Mouse (Mus musculus): Measurements from ENCODE around the gene Gm21188. TPM values are rescaled to one million over a fixed set of nuclear protein-coding genes. Genes with fewer than 3 reads are reported as not detected.
A peak's percentile ranks its signal among the peaks of the same experiment; 100 is the strongest.
"Not testable (repeated sequence)": the region's sequence is repeated elsewhere in the genome, so short reads cannot be mapped to it uniquely, and the experiment has no call there.

Gene Gm21188
- polyA plus RNA-seq, 1 experiment from 2014 or later, result not detected

- not testable (repeated sequence) for ATAC-seq (ENCODE audit: low FRiP score); H3K9me3 ChIP-seq (ENCODE audit: control insufficient read depth, low read length); H3K36me3 ChIP-seq (replicated peaks; ENCODE audit: control insufficient read depth, insufficient read depth); H3K4me3 ChIP-seq (replicated peaks; ENCODE audit: low read length); H3K4me2 ChIP-seq (replicated peaks); H3K27ac ChIP-seq; H3K4me1 ChIP-seq (replicated peaks; ENCODE audit: control insufficient read depth, insufficient read depth, low read length); H3K9ac ChIP-seq
- peaks cover 18% of the 10 kb centered on the region for H3K27me3 ChIP-seq (ENCODE audit: control insufficient read depth, insufficient read depth, low read length)
- 4% methylated on average over 16 of the region's 19 CpGs for WGBS
- peak; percentile 22 for DNase-seq (ENCODE audit: low spot score)
Measured at GRCm38 (mm10) chr13:120033516-120034190, 18.3 kb downstream of the Gm21188 start.

DNA sequence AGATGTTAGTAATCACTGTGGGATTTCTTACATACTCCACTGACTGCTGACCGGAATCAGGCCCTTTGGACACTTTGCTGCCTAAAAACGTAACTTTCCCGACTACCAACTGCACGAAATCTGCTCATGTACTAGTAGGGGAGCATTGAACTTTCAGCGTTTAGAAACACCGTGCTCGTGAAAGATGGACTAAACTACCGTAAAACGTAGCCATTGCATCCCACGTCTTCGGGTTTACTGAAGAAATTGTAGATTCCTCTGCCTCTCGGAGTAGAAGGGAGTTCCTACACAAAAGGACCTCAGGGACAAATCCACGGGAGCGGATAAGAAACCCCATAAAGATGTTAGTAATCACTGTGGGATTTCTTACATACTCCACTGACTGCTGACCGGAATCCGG, 20.3 kb downstream of the Gm21188 start:
- H3K9ac ChIP-seq; H3K27me3 ChIP-seq (ENCODE audit: control insufficient read depth, insufficient read depth, low read length); ATAC-seq (ENCODE audit: low FRiP score); H3K36me3 ChIP-seq (replicated peaks; ENCODE audit: control insufficient read depth, insufficient read depth); H3K4me2 ChIP-seq (replicated peaks); H3K27ac ChIP-seq; H3K4me1 ChIP-seq (replicated peaks; ENCODE audit: control insufficient read depth, insufficient read depth, low read length); DNase-seq (ENCODE audit: low spot score); H3K4me3 ChIP-seq (replicated peaks; ENCODE audit: low read length); H3K9me3 ChIP-seq (ENCODE audit: control insufficient read depth, low read length): not testable (repeated sequence)
- 1% methylated on average over 11 of the region's 16 CpGs for WGBS

DNA sequence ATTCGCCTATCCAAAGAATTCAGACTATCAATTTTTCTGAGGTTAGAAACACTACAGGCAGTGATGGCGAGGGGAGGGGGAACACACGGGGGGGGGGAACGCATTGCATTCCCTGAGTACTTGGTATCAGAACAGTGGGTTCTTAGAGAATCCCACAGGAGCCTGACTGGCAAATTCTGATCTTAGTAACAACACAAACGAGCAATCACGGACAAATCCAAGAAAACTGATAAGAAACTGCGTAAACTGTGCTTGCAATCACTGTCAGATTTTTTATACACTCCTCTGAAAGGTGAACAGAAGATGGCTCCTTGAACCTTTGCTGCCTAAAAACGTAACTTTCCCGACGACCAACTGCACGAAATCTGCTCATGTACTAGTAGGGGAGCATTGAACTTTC, 24.6 kb downstream of the Gm21188 start:
- not testable (repeated sequence) for H3K9me3 ChIP-seq (ENCODE audit: control insufficient read depth, low read length); H3K4me1 ChIP-seq (replicated peaks; ENCODE audit: control insufficient read depth, insufficient read depth, low read length); H3K36me3 ChIP-seq (replicated peaks; ENCODE audit: control insufficient read depth, insufficient read depth); H3K27ac ChIP-seq; H3K4me3 ChIP-seq (replicated peaks; ENCODE audit: low read length); H3K9ac ChIP-seq; ATAC-seq (ENCODE audit: low FRiP score); H3K4me2 ChIP-seq (replicated peaks)
- DNase-seq (ENCODE audit: low spot score), result peak; percentile 23
- WGBS, result under 1% methylated on average over 11 of the region's 11 CpGs
- peaks cover 22% of the 10 kb centered on the region for H3K27me3 ChIP-seq (ENCODE audit: control insufficient read depth, insufficient read depth, low read length)

- H3K27ac ChIP-seq; ATAC-seq (ENCODE audit: low FRiP score); H3K36me3 ChIP-seq (replicated peaks; ENCODE audit: control insufficient read depth, insufficient read depth); H3K4me2 ChIP-seq (replicated peaks); H3K4me1 ChIP-seq (replicated peaks; ENCODE audit: control insufficient read depth, insufficient read depth, low read length); H3K4me3 ChIP-seq (replicated peaks; ENCODE audit: low read length); DNase-seq (ENCODE audit: low spot score); H3K9me3 ChIP-seq (ENCODE audit: control insufficient read depth, low read length); H3K9ac ChIP-seq: not testable (repeated sequence)
- no CpG with 5 or more reads among the region's 17 CpGs for WGBS
- H3K27me3 ChIP-seq (ENCODE audit: control insufficient read depth, insufficient read depth, low read length), result peaks cover 22% of the 10 kb centered on the region
Measured at GRCm38 (mm10) chr13:120026911-120027310, 25.1 kb downstream of the Gm21188 start, which contains the start of gene Gm36079. Gene Gm36079 (minus strand): TSS chr13:120027011.

GRCm38 (mm10) chr13:120026373-120026772, 25.6 kb downstream of the Gm21188 start:
- not testable (repeated sequence) for H3K9ac ChIP-seq; H3K4me3 ChIP-seq (replicated peaks; ENCODE audit: low read length); DNase-seq (ENCODE audit: low spot score); H3K4me1 ChIP-seq (replicated peaks; ENCODE audit: control insufficient read depth, insufficient read depth, low read length); H3K9me3 ChIP-seq (ENCODE audit: control insufficient read depth, low read length); H3K36me3 ChIP-seq (replicated peaks; ENCODE audit: control insufficient read depth, insufficient read depth); H3K27ac ChIP-seq; H3K4me2 ChIP-seq (replicated peaks)
- ATAC-seq (ENCODE audit: low FRiP score), result peak; percentile 48; the same call in 1 of the 2 replicates
- H3K27me3 ChIP-seq (ENCODE audit: control insufficient read depth, insufficient read depth, low read length), result peaks cover 22% of the 10 kb centered on the region
- WGBS, result 0% methylated on average over 3 of the region's 13 CpGs

DNA sequence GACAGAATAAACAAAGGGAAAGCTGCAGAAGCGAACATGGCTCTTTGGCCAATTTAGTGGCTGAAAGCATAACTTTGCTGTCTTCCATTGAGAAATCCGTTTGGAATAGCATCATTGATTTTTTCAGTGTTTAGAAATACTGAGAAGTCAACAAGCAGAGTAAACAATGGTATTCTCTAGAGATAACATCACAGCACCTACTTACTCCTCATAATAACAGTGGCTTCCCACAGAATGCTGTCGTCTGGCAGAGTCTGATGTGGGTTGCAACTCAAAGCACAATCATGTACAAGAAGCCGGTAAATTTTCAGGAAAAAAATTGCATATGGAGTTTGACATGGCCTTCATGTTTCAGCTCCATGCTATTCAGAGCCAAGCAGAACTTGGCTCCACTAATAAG, 26.4 kb downstream of the Gm21188 start:
- peak; percentile 21 for DNase-seq (ENCODE audit: low spot score)
- H3K9me3 ChIP-seq (ENCODE audit: control insufficient read depth, low read length); H3K9ac ChIP-seq; H3K4me2 ChIP-seq (replicated peaks); H3K4me3 ChIP-seq (replicated peaks; ENCODE audit: low read length); ATAC-seq (ENCODE audit: low FRiP score); H3K4me1 ChIP-seq (replicated peaks; ENCODE audit: control insufficient read depth, insufficient read depth, low read length); H3K36me3 ChIP-seq (replicated peaks; ENCODE audit: control insufficient read depth, insufficient read depth); H3K27ac ChIP-seq: not testable (repeated sequence)
- peaks cover 24% of the 10 kb centered on the region for H3K27me3 ChIP-seq (ENCODE audit: control insufficient read depth, insufficient read depth, low read length)
- 12% methylated on average over 4 of the region's 4 CpGs for WGBS

- H3K4me2 ChIP-seq (replicated peaks); H3K9ac ChIP-seq; ATAC-seq (ENCODE audit: low FRiP score); H3K4me1 ChIP-seq (replicated peaks; ENCODE audit: control insufficient read depth, insufficient read depth, low read length); H3K4me3 ChIP-seq (replicated peaks; ENCODE audit: low read length); H3K9me3 ChIP-seq (ENCODE audit: control insufficient read depth, low read length); H3K27ac ChIP-seq; H3K36me3 ChIP-seq (replicated peaks; ENCODE audit: control insufficient read depth, insufficient read depth): not testable (repeated sequence)
- 2% methylated on average over 19 of the region's 21 CpGs for WGBS
- DNase-seq (ENCODE audit: low spot score), result peak; percentile 15
- peaks cover 24% of the 10 kb centered on the region for H3K27me3 ChIP-seq (ENCODE audit: control insufficient read depth, insufficient read depth, low read length)
Measured at GRCm38 (mm10) chr13:120025004-120025403, 27.0 kb downstream of the Gm21188 start.

DNA sequence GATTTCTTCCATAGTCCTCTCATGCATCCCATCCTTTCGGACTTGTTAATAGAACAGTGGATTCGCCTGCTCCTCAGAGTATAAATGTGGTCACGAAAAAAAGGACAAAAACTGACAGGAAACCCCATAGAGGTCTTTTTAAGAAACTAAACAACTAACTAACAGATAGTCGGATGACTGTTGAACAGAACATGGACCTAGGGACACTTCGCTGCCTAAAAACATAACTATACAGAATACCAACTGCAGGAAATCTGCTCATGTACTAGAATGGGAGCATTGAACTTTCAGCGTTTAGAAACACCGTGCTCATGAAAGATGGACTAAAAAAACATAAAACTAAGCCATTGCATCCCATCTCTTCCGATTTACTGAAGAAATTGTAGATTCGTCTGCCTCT, 27.4 kb downstream of the Gm21188 start:
- ATAC-seq (ENCODE audit: low FRiP score); H3K27ac ChIP-seq; H3K4me2 ChIP-seq (replicated peaks); H3K4me3 ChIP-seq (replicated peaks; ENCODE audit: low read length); H3K9me3 ChIP-seq (ENCODE audit: control insufficient read depth, low read length); H3K4me1 ChIP-seq (replicated peaks; ENCODE audit: control insufficient read depth, insufficient read depth, low read length); H3K36me3 ChIP-seq (replicated peaks; ENCODE audit: control insufficient read depth, insufficient read depth); H3K9ac ChIP-seq: not testable (repeated sequence)
- DNase-seq (ENCODE audit: low spot score), result peak; percentile 23
- H3K27me3 ChIP-seq (ENCODE audit: control insufficient read depth, insufficient read depth, low read length), result peaks cover 24% of the 10 kb centered on the region
- 7% methylated on average over 9 of the region's 9 CpGs for WGBS

DNA sequence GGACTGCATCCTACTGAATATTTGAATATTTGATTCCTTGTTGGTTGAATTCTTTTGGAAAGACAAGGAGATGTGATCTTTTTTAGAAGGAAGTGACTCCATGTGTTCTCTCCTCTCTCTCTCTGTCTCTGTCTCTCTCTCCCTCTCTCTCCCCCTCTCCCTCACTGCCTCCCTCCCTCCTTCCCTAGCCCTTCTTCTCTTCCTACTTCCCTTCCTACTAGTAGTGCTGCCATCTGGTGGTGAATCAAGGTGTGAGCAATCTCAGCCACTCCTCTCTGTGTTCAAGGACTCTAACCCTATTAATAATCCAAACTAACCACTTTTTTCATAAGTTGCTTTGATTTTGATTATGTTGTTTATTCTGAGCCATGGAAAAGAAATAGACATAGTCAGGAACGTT, 30.5 kb downstream of the Gm21188 start:
- DNase-seq (ENCODE audit: low spot score), result peak; percentile 32
- H3K27ac ChIP-seq; H3K36me3 ChIP-seq (replicated peaks; ENCODE audit: control insufficient read depth, insufficient read depth); H3K4me1 ChIP-seq (replicated peaks; ENCODE audit: control insufficient read depth, insufficient read depth, low read length); H3K9ac ChIP-seq; H3K4me2 ChIP-seq (replicated peaks); H3K4me3 ChIP-seq (replicated peaks; ENCODE audit: low read length); H3K9me3 ChIP-seq (ENCODE audit: control insufficient read depth, low read length); ATAC-seq (ENCODE audit: low FRiP score): not testable (repeated sequence)
- peaks cover 30% of the 10 kb centered on the region for H3K27me3 ChIP-seq (ENCODE audit: control insufficient read depth, insufficient read depth, low read length)
- no CpG with 5 or more reads among the region's 1 CpGs for WGBS
